Mouse (Mus musculus) ES-E14 (cell line): ENCODE measurements around the gene Sufu. TPM values are rescaled to one million over a fixed set of nuclear protein-coding genes. Genes with fewer than 3 reads are reported as not detected.

Experiments
- DNase-seq: peaks from one replicate; pipeline ENCODE4 v3.0.0-alpha.2; 2013; ENCODE audit warnings: low read depth, low spot score
- H3K27ac ChIP-seq: 2 replicates; pipeline ENCODE4 v1.5.1; 2012; ENCODE audit warnings: low read depth, mild to moderate bottlenecking, low read length, moderate library complexity, mixed read lengths; ENCODE audit not compliant: poor library complexity, insufficient read depth, severe bottlenecking
- H3K36me3 ChIP-seq: 2 replicates; pipeline ENCODE4 v1.6.1; 2012; ENCODE audit warnings: mild to moderate bottlenecking, low read length, moderate library complexity, mixed read lengths; ENCODE audit not compliant: control insufficient read depth, poor library complexity, insufficient read depth, severe bottlenecking
- H3K4me1 ChIP-seq, 2 experiments: fragments of 150-350 bp in 1 of 2; sonication (generic) in 1 of 2; 2 replicates each; pipeline ENCODE4 v1.6.1; 2012; ENCODE audit warnings: low read length in 2 of 2, mild to moderate bottlenecking in 1 of 2, mixed read lengths in 1 of 2; ENCODE audit not compliant: control insufficient read depth in 2 of 2, insufficient read depth in 2 of 2, poor library complexity in 1 of 2
- H3K4me3 ChIP-seq, 2 experiments: fragments of 150-350 bp in 1 of 2; sonication (generic) in 1 of 2; 2 replicates each; pipeline ENCODE4 v1.5.1; 2012; ENCODE audit warnings: low read length in 2 of 2, low read depth in 1 of 2, mild to moderate bottlenecking in 1 of 2, mixed read lengths in 1 of 2; ENCODE audit not compliant: insufficient read depth in 1 of 2, poor library complexity in 1 of 2, severe bottlenecking in 1 of 2
- H3K9ac ChIP-seq: 2 replicates; pipeline ENCODE4 v1.6.1; 2012; ENCODE audit warnings: low read depth, mild to moderate bottlenecking, low read length, mixed read lengths; ENCODE audit not compliant: poor library complexity, insufficient read depth, severe bottlenecking
- H3K9me3 ChIP-seq: fragments of 150-350 bp; sonication (generic); 2 replicates; pipeline ENCODE4 v1.6.1; 2012; ENCODE audit warnings: low read depth, mild to moderate bottlenecking, low read length; ENCODE audit not compliant: control insufficient read depth, insufficient read depth
- CHD2 ChIP-seq: IDR thresholded peaks from 2 replicates; pipeline ENCODE4 v1.6.1; 2014; ENCODE audit warnings: mild to moderate bottlenecking, low read depth, low read length, inconsistent platforms
- HCFC1 ChIP-seq: IDR thresholded peaks from 2 replicates; pipeline ENCODE4 v1.6.1; 2012; ENCODE audit warnings: low read length, inconsistent platforms, borderline replicate concordance; ENCODE audit not compliant: insufficient read depth
- MAFK ChIP-seq: IDR thresholded peaks from 2 replicates; pipeline ENCODE4 v1.6.1; 2014; ENCODE audit warnings: mild to moderate bottlenecking, low read depth, low read length, inconsistent platforms; ENCODE audit not compliant: insufficient read depth
- ZC3H11A ChIP-seq: IDR thresholded peaks from 2 replicates; pipeline ENCODE4 v1.6.1; 2012; ENCODE audit warnings: low read depth, mild to moderate bottlenecking, inconsistent platforms, low read length, borderline replicate concordance
- ZNF384 ChIP-seq: IDR thresholded peaks from 2 replicates; pipeline ENCODE4 v1.6.1; 2012; ENCODE audit warnings: low read depth, low read length, inconsistent platforms
- in situ Hi-C, 2 experiments: fragments of 600-800 bp; cut with MboI; formaldehyde crosslinking; loops; one replicate each; pipeline ENCODE4 v1.15.1; 2025; ENCODE audit warnings: low sequenced_read_pairs in 2 of 2, inconsistent platforms in 1 of 2; ENCODE audit not compliant: unreplicated experiment in 2 of 2
- total RNA-seq: library from RNA; depleted of rRNA; stranded (reverse); fragments of 300-350 nt; gene quantifications from 2 replicates; pipeline ENCODE4 v1.2.3, GENCODE M21; 2012

The Sufu gene
- total RNA-seq, 1 experiment, result 14.5 TPM

- Histone ChIP-seq H3K9me3 (no peaks in the 10 kb centered on the region), H3K36me3 (peaks cover 1% of the 10 kb centered on the region; the same call in 1 of the 2 replicates), H3K9ac (no peak overlapping the region), H3K4me3 (no peak overlapping the region), H3K27ac (no peak overlapping the region), H3K4me1 (peaks cover 3 to 25% of the 10 kb centered on the region in 2 experiments; a peak in 3 of 4 replicates)
- in situ Hi-C loops, result no loop called here
- no peak for DNase-seq
- TF ChIP-seq ZC3H11A (no peak), CHD2 (no peak), MAFK (no peak), ZNF384 (no peak), HCFC1 (no peak)
Observed at GRCm38 (mm10) chr19:46489448-46489847, 92.8 kb downstream of the Sufu start.

DNA sequence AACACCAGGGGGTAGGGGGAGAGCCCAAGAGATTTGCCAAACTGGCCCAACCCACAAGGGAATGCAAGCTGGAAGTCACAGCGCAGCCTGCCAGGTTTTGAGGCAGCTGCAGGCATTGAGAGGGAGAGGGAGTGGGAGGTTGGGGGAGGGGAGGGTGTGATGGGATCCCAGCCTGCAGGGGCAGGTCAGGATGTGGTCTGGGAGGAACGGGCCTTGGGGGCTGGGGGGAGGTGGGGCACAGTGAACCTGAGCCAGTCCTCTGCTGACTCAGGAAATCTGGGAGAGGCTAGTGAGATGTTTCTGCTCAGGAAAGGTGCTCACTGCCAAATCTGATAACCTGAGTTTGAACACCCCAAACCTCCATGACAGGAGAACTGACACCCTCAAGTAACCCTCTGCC is 93.9 kb downstream of the Sufu start:
- in situ Hi-C loops, result no loop called here
- DNase-seq, result peak; percentile 77
- H3K4me1 ChIP-seq, result peaks cover 3 to 19% of the 10 kb centered on the region in 2 experiments; a peak in 3 of 4 replicates
- no peaks in the 10 kb centered on the region for H3K9me3 ChIP-seq
- TF ChIP-seq ZNF384 (peak; percentile 30; the same call in 1 of the 2 replicates), HCFC1 (no peak), MAFK (peak; percentile 93), CHD2 (no peak)
- no peak overlapping the region for H3K9ac ChIP-seq
- no peak overlapping the region for H3K4me3 ChIP-seq
- no peaks in the 10 kb centered on the region; the same call in 1 of the 2 replicates for H3K36me3 ChIP-seq
- no peak overlapping the region for H3K27ac ChIP-seq

DNA sequence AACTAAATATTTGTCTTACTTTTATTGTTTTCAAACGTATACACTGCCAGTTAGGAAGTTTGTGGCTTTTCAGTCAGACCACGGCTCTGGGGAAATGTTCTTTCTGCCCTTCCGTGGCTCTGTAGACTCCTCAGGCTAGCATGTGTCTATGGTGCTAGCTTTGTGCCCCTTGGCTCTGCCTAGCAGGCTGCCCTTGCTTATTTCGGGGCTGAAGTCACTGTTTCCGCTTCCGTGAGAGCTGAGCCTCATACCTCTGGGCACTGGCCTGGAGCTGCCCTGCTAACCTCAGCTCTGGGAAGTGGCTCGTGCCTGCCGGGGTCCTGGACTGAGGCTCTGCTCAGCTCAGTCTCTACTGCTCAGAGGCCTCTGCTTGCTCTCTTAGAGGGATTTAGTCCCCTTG is 98.4 kb downstream of the Sufu start:
- Histone ChIP-seq H3K4me3 (peak overlapping the region in 1 of 2 experiments; percentile 11; a peak in 1 of 4 replicates), H3K9ac (peak overlapping the region; percentile 6; the same call in 1 of the 2 replicates), H3K4me1 (peaks cover 14% of the 10 kb centered on the region in 2 experiments), H3K27ac (no peak overlapping the region), H3K36me3 (no peaks in the 10 kb centered on the region), H3K9me3 (no peaks in the 10 kb centered on the region)
- TF ChIP-seq ZC3H11A (no peak), ZNF384 (no peak), CHD2 (no peak), HCFC1 (no peak), MAFK (no peak)
- DNase-seq, result no peak
- in situ Hi-C loops, result no loop called here

DNA sequence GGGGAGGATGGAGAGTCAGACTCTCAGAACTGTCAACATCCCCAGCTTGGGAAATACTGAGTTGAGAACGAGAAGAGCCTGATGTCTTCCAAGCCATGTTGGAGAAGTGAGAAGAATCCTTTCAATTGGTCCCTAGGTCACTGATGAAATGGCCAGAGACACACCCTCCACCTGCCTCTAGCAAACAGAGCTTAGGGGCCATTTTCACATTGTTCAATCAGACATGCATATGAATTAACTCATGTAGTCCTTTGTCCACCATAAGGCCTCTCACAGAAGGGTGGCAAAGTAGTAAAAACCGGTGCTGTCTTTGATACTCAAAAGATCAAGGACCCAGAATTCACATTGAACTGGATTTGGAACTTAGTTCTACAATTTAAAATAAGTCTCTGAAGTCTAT is 100.5 kb downstream of the Sufu start:
- in situ Hi-C loops, result no loop called here

GRCm38 (mm10) chr19:46499539-46499835 is 102.8 kb downstream of the Sufu start:
- Histone ChIP-seq H3K36me3 (peaks cover 4% of the 10 kb centered on the region; the same call in 1 of the 2 replicates), H3K9ac (peak overlapping the region; percentile 51; the same call in 1 of the 2 replicates), H3K27ac (no peak overlapping the region), H3K9me3 (no peaks in the 10 kb centered on the region), H3K4me1 (peaks cover 11% of the 10 kb centered on the region in 2 experiments), H3K4me3 (peak overlapping the region in 1 of 2 experiments; percentile 17; a peak in 2 of 4 replicates)
- no peak for DNase-seq
- no peak for TF ChIP-seq HCFC1
- TF ChIP-seq ZC3H11A, result no peak
- TF ChIP-seq ZNF384, result 0 out of 2 replicates have a peak, but pooled peaks have one; percentile 45
- in situ Hi-C loops, result no loop called here

More for the DNA sequence above, 100.5 kb downstream of the Sufu start:
- Histone ChIP-seq H3K9ac (no peak overlapping the region), H3K4me3 (no peak overlapping the region; a peak in 1 of 4 replicates), H3K36me3 (no peaks in the 10 kb centered on the region), H3K27ac (no peak overlapping the region), H3K4me1 (peaks cover 10 to 11% of the 10 kb centered on the region in 2 experiments), H3K9me3 (no peaks in the 10 kb centered on the region)
- TF ChIP-seq CHD2 (no peak), HCFC1 (no peak), ZC3H11A (no peak), MAFK (no peak), ZNF384 (no peak)
- no peak for DNase-seq
